Comparison of ENCODE assay signal across 13 mouse cellular contexts in genomic region chr3:142348816-142349631, GRCm38 (mm10). TPM values are rescaled to one million over a fixed set of nuclear protein-coding genes. Genes with fewer than 3 reads are reported as not detected.
DNase-seq lines count a peak whose midpoint lies in the region; ATAC-seq and TF ChIP-seq lines count a peak whose summit lies in the region.
"Had no signal": no experiment of that assay in that cellular context is flagged by ENCODE, and none has a peak within 500 bp of the region (broad histone marks: within the 10 kb centered on the region; RNA-seq: fewer than 3 reads in every experiment).

No protein-coding gene starts in this region.

- H3K4me2 ChIP-seq in intestine, embryonic 14.5 days (ENCODE audit: low read length), result no peak overlapping the region
- no peak overlapping the region for H3K4me2 ChIP-seq in stomach, embryonic 14.5 days (replicated peaks; ENCODE audit: low read depth, low read length)
- H3K4me2 ChIP-seq: embryonic facial prominence, embryonic 15.5 days had no signal

- intact Hi-C loops in gastrocnemius, adult 2 months (cut with DNase I), result no loop called here
- intact Hi-C loops in gastrocnemius, postnatal 14 days (cut with DNase I; ENCODE audit: low total_unique reads), result no loop called here

- H3K4me3 ChIP-seq in gastrocnemius, adult 2 months, result no peak overlapping the region
- no peak overlapping the region for H3K4me3 ChIP-seq in intestine, embryonic 14.5 days (ENCODE audit: low read depth, low read length)
- no peak overlapping the region for H3K4me3 ChIP-seq in stomach, embryonic 14.5 days (ENCODE audit: low read depth, low read length)
- H3K4me3 ChIP-seq: embryonic facial prominence, embryonic 15.5 days had no signal

- no peaks in the 10 kb centered on the region for H3K36me3 ChIP-seq in intestine, embryonic 14.5 days (ENCODE audit: control insufficient read depth, insufficient read depth, low read length)
- H3K36me3 ChIP-seq in stomach, embryonic 14.5 days (ENCODE audit: control insufficient read depth, insufficient read depth, low read length), result no peaks in the 10 kb centered on the region
- H3K36me3 ChIP-seq: embryonic facial prominence, embryonic 15.5 days had no signal

- peak; percentile 88 for ATAC-seq in intestine, embryonic 14.5 days (replicated peaks; ENCODE audit: low FRiP score, low TSS enrichment, low read depth)
- ATAC-seq in stomach, embryonic 14.5 days (ENCODE audit: insufficient number of reproducible peaks, insufficient read depth, low FRiP score, low read depth), result peak; percentile 88

- no peak for TF ChIP-seq CTCF in gastrocnemius, adult 2 months (IDR thresholded peaks at IDR 0.05)

- H3K27me3 ChIP-seq in intestine, embryonic 14.5 days (replicated peaks; ENCODE audit: control insufficient read depth, insufficient read depth, low read length), result no peaks in the 10 kb centered on the region
- no peaks in the 10 kb centered on the region for H3K27me3 ChIP-seq in stomach, embryonic 14.5 days (ENCODE audit: control insufficient read depth, insufficient read depth, low read length)
- H3K27me3 ChIP-seq: embryonic facial prominence, embryonic 15.5 days had no signal

- H3K9me3 ChIP-seq in intestine, embryonic 14.5 days (ENCODE audit: control insufficient read depth, low read length), result no peaks in the 10 kb centered on the region
- H3K9me3 ChIP-seq in stomach, embryonic 14.5 days (ENCODE audit: control insufficient read depth, low read depth, low read length), result no peaks in the 10 kb centered on the region
- H3K9me3 ChIP-seq: embryonic facial prominence, embryonic 15.5 days had no signal

- H3K4me1 ChIP-seq in intestine, embryonic 14.5 days (replicated peaks; ENCODE audit: control insufficient read depth, insufficient read depth, low read length), result no peaks in the 10 kb centered on the region; the same call in 1 of the 2 replicates
- H3K4me1 ChIP-seq in stomach, embryonic 14.5 days (ENCODE audit: control insufficient read depth, insufficient read depth, low read length), result peaks cover 9% of the 10 kb centered on the region; the same call in 1 of the 2 replicates

- H3K9ac ChIP-seq in intestine, embryonic 14.5 days (ENCODE audit: low read length), result no peak overlapping the region
- no peak overlapping the region for H3K9ac ChIP-seq in stomach, embryonic 14.5 days (replicated peaks; ENCODE audit: low read depth, low read length)
- H3K9ac ChIP-seq: embryonic facial prominence, embryonic 15.5 days had no signal

- no peak for DNase-seq in gastrocnemius, adult 2 months
- DNase-seq in gastrocnemius, postnatal 14 days, result no peak
- DNase-seq in intestine, embryonic 14.5 days (ENCODE audit: low spot score), result peak; percentile 58
- DNase-seq in kidney, postnatal 14 days, result peak; percentile 48
- no peak for DNase-seq in spleen, postnatal 14 days (ENCODE audit: low spot score in 2 of 2)
- DNase-seq in left cerebral cortex, adult 8-10 months (ENCODE audit: low spot score in 2 of 2), result no peak
- no peak for DNase-seq in cerebellum, adult 9-11 months
- DNase-seq: cerebellum, postnatal 36 days; heart, adult 18-20 months; lung, postnatal 10 days; midbrain, embryonic 14.5 days had no signal

- WGBS in intestine, embryonic 14.5 days, result 81% methylated on average over 5 of the region's 5 CpGs
- 78% methylated on average over 5 of the region's 5 CpGs for WGBS in stomach, embryonic 14.5 days

- peak overlapping the region; percentile 66 for H3K27ac ChIP-seq in gastrocnemius, adult 2 months
- H3K27ac ChIP-seq in intestine, embryonic 14.5 days (ENCODE audit: low read depth), result peak overlapping the region; percentile 76
- peak overlapping the region; percentile 82 for H3K27ac ChIP-seq in stomach, embryonic 14.5 days (ENCODE audit: low read length)
- H3K27ac ChIP-seq: embryonic facial prominence, embryonic 15.5 days had no signal

RNA-seq across cellular contexts. Expression of gene Pdlim5, which starts 46.5 kb away (rescaled TPM):
- total RNA-seq in gastrocnemius, adult 2 months (2021), result 100 to 1,000 TPM; 585 to 709 TPM
- 100 to 1,000 TPM; 452 to 543 TPM for total RNA-seq in gastrocnemius, postnatal 14 days (2021)
- polyA plus RNA-seq in intestine, embryonic 14.5 days (2014; fragmentation: Nextera tagmentation; extraction: Ambion mirVana), result 30.5 and 33.2 TPM in 2 replicates
- polyA plus RNA-seq in stomach, embryonic 14.5 days (2014; fragmentation: Nextera tagmentation; extraction: Ambion mirVana), result 49.6 and 51.1 TPM in 2 replicates
- 10 to 100 TPM; 19.5 to 27.0 (median 25.2) TPM for total RNA-seq in left cerebral cortex, adult 8-10 months (2022)

Comparison
In these comparisons a context has a peak if more than half of its experiments do, and no peak if none do; other contexts are left out.
1. DNase-seq: peak in intestine, embryonic 14.5 days (single experiment) and kidney, postnatal 14 days (single experiment); none in gastrocnemius, adult 2 months (single experiment), gastrocnemius, postnatal 14 days (single experiment), spleen, postnatal 14 days (0 of 2), left cerebral cortex, adult 8-10 months (0 of 2) and cerebellum, adult 9-11 months (single experiment).
2. RNA of gene Pdlim5, which starts 46.5 kb away (total RNA-seq): 585 to 709 TPM in gastrocnemius, adult 2 months and 452 to 543 TPM in gastrocnemius, postnatal 14 days; 19.5 to 27.0 TPM in left cerebral cortex, adult 8-10 months; every median in the first group is over 10 times any median in the second.
3. Peak in every context shown above with its lines, with median percentiles within 50 percentile points of each other: H3K27ac ChIP-seq.